Mouse (Mus musculus) cerebellum, postnatal 14 days (tissue): Measurements from ENCODE around the gene Nif3l1.

ENCODE experiments used
- DNase-seq, 2 experiments: peaks; one replicate each; pipeline ENCODE4 v3.0.0; 2021; ENCODE audit warnings: mixed read lengths in 2 of 2

Nif3l1 gene

GRCm38 (mm10) chr1:58458867-58459266 lies 13.9 kb downstream of the Nif3l1 start:
- peak; percentile 55 to 66 for DNase-seq

- no peak for DNase-seq
These were observed 15.6 kb downstream of the Nif3l1 start for GRCm38 (mm10) chr1:58460566-58460965.

- DNase-seq: no peak
These were observed 19.0 kb downstream of the Nif3l1 start for GRCm38 (mm10) chr1:58463935-58464334.

GRCm38 (mm10) chr1:58465042-58465441 lies 20.1 kb downstream of the Nif3l1 start:
- peak; percentile 54 to 60 for DNase-seq

GRCm38 (mm10) chr1:58465561-58465960 lies 20.6 kb downstream of the Nif3l1 start:
- peak; percentile 20 to 27 for DNase-seq

- DNase-seq: no peak
These were observed 30.7 kb downstream of the Nif3l1 start for GRCm38 (mm10) chr1:58475662-58476061.

- DNase-seq: no peak
These were observed 37.7 kb downstream of the Nif3l1 start for GRCm38 (mm10) chr1:58482647-58483046.

GRCm38 (mm10) chr1:58495603-58496002 lies 50.7 kb downstream of the Nif3l1 start:
- DNase-seq: no peak

- DNase-seq: no peak
These were observed 52.7 kb downstream of the Nif3l1 start for GRCm38 (mm10) chr1:58497678-58498077.

GRCm38 (mm10) chr1:58498758-58499157 lies 53.8 kb downstream of the Nif3l1 start:
- DNase-seq: peak in 1 of 2 experiments; percentile 13

GRCm38 (mm10) chr1:58503134-58503533 lies 58.2 kb downstream of the Nif3l1 start:
- no peak for DNase-seq

GRCm38 (mm10) chr1:58503793-58504370 lies 58.9 kb downstream of the Nif3l1 start:
- no peak for DNase-seq

GRCm38 (mm10) chr1:58504577-58505254 lies 59.8 kb downstream of the Nif3l1 start, which contains the start of gene Orc2:
Orc2 (minus strand) TSS chr1:58505109.
- DNase-seq: peak; percentile 91 to 92

GRCm38 (mm10) chr1:58507249-58507648 lies 62.3 kb downstream of the Nif3l1 start:
- DNase-seq: peak in 1 of 2 experiments; percentile 8
